Mouse (Mus musculus) megakaryocyte progenitor cell, adult 5-6 weeks (primary cell): ENCODE measurements around the gene Letmd1. TPM values are rescaled to one million over a fixed set of nuclear protein-coding genes. Genes with fewer than 3 reads are reported as not detected.
"Not testable (repeated sequence)": the region's sequence is repeated elsewhere in the genome, so short reads cannot be mapped to it uniquely, and the experiment has no call there.

ENCODE experiments used
- ATAC-seq: replicated peaks from 2 replicates; pipeline ENCODE4 v1.8.0; 2016; ENCODE audit warnings: mild to moderate bottlenecking, moderate TSS enrichment, inconsistent platforms; ENCODE audit not compliant: poor library complexity
- total RNA-seq, 2 experiments: library from RNA; stranded (forward) in 1 of 2; stranded (reverse) in 1 of 2; fragments of 157-497, 149-512 nt in 1 of 2; fragments of 200-1000 nt in 1 of 2; gene quantifications; 2 replicates each; pipeline versions ENCODE4 v1.2.3 to v1.2.4; 2015 to 2017

Letmd1 gene
- total RNA-seq (2015) (35.7 and 37.2 TPM in 2 replicates), total RNA-seq (2017) (22.0 and 22.2 TPM in 2 replicates)

DNA sequence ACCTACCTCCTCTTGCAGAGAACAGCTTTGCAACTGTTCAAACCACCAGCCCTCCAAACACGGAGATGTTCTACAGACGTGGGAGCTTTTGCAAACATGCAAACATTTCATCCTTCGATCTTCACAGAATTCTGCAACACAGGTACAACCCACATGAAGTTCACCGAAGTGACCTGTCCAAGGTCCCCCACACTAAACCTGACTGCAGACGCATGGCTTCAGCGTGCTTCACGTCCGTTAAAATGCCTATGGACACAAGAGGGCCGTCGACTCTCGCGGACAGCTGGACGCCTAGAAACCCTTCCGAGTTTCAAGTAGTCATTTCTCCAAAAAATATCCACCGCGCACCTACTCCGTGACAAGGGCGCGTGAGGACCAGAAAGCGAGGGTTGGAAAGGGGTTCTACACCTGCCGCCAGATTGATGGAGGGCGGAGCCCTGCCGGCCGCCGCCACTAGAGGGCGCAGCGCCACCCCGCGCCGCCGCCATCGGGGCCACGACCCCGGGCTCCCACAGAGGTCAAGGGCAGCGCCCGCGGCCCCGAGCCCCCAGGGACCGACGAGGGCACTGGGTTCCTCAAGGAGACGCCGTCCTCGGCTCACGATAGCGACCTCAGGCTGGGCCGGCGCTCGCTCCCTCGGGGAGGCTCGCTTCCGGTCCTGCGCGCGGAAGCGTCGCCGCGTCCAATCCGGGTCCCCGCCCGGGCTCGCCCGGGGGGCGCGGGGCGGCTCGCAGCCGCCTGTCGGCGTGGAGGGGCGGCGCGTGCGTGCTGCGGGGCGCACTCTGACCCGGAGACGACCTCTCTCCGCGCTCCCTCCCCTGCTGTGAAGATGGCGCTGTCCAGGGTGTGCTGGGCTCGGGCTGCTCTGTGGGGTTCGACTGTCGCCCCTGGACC, at the start of gene Letmd1:
Gene Letmd1, plus strand, starts transcription at position 729 of the 894 bp plus-strand sequence.
- ATAC-seq = peak; percentile 93

DNA sequence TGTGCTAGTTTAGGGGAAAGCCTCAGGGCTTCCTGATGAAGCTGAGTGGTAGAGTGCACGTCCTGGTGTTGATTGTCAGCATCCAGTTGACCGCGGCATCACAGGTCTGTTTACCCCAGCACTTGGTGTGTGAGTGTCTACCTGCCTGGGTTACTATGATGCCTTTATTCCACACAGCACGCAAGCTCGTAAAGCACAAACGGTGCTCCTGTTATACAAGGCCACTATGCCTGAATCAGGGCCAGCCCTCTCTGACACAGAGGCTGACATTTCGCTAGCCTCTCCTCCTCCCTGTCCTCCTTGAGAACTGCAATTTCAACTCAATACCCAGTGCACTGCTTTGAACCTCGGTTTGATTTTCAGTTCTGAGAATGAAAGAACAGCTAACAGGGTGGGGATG, 49.5 kb upstream of the Letmd1 start:
- no peak for ATAC-seq

DNA sequence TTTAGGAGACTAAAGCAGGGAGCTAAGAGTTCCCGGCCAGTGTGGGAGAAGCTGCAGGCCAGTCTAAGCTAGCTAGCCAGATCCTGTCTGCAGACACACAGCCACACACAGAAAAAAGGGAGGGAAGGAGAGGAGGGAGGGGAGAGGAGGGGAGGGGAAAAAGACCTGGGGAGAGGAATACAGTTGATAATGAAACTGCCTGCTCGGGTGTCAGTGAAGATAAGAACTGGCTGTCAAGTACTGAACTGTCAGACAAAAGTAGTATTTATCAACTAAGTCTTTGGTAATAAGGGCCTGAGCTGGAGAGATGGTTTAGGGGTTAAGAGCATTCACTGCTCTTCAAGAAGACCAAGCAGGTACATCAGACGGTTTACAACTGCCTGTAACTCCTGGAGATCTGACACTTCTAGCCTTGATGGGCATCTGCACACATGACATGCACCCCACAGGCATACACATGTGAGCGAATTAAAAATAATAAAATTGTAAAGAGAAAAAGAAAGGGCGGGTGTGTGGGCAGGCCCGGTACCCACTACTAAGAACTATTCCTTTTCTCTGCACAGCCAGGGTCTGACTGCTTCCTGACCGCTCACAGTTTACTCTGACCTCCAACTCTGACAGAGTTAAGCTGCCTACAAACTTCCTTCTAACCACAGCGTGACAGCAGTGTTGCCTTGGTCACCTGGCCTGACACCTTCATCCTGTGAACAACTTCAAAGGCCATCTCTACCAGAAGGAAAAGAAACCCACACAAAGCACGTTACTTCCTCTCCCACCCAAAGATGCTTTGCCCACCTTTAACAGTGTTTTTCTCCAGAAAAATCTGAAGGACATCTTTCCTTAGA, 48.7 kb upstream of the Letmd1 start:
- peak; percentile 55 for ATAC-seq

DNA sequence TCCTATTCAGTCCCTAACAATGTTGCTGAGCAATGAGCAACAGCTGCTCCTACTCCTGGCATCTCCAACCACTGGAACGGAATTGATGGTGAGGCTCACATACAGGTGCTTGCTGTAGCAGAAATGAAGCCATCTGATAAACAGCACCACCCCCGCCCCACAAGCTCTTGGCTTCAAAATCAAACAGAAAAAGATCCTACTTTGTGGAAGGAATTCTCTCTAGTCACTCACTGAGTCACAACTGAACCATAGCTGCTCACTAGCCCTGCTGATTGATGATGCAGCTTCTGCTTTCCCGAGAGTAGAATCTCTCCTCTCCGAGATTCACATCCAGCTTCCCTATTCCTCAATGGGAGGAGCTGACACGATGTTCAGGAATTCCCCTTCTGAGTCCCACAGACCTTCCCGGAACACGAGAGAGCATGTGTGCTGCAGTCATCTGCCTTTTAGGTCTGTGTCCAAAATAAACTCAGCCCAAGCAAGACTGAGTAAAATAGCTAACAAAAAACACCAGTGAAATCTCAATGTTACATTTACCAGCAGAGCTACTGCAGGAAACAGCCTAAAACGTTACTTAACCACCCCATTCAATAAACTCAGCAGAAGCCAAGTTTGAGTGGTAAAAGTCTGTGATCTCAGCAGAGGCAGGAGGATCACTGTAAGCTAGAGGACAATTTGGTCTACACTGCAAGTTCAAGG, 47.6 kb upstream of the Letmd1 start:
- ATAC-seq = no peak

DNA sequence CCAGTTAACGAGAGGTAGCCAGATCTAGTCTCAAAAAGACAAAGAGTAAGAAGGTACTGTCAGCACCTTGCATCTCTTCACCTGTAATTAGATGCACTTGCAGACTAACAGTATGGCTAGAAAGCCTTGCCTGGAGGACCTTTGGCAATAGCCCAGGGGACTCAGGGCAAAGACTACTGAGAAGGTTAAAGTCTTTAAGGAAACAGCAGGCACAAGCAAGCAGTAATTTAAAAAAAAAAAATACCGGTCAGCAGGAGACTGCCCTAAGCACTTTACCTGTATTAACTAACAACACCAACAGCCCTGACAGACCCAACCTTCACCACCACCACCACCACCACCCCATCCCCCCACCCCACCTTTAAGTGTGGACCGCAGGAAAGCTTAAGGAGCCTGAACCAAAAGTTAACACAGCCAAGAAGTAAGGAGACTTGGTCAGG, 47.0 kb upstream of the Letmd1 start, which contains the start of gene Gm5475:
Gene Gm5475, plus strand, starts transcription at position 390 of the 440 bp plus-strand sequence.
- not testable (repeated sequence) for ATAC-seq

DNA sequence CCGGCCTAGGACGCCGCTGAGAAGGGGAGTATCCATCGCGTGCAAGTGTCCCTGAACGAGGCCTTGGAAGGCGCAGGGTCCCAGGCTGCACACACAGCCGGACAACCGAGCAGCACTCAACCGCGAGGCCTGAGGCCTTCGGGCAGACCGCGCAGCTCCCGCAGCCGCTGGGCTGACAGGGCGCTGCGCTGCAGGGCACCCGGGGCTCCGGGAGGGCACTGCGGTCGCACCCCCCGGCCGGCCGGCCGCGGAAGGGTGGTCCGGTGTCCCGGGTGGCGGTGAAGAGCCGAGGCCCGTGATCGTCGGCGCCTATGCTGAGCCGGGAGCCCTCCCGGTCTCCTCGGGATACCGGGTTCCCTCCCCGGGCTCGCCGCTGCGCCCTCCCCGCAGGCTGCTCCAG, 46.3 kb upstream of the Letmd1 start:
- no peak for ATAC-seq

DNA sequence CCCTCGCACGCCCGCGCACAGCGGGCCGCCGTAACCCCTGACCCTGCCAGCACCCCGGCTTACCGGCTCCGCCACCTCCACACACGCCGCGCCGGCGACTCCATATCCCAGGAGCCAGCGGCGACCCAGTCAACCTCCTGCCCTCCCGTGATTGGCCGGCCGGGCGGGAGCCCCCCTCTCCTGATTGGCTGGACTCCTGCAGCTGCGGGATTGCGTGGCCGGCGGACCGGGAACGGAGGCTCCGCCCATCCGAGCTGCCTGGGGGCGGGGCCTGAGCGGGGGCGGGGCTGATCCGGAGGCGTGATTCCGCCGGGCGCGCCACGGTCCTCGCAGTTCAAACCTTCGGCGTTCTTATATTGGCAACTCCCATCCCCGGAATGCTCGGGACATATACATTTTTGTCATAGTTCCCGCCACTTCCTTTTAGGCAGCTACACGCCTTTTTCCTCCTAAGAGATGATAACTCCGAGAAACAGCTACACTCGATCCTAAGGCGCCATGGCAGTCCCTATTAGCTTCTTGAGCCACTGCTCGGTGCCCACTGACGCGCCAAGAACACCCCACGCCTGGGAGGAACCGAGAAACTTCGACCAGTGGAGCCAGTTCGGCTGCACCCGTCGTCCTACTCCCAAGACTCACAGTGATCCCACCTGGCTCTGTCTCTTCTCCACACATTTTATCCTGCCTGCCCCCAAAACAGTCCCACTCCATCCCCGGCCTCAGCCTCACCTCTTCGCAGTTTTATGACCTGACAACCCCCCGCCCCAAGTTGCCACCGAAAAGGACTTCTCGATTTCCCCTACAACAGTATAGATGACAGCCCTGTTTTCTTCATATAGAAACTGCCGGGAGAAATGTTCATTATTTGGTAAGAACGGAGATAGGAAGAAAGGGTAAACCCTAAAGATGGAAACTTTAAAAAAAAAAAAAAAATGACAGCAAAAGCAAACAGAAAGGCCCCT, 45.6 kb upstream of the Letmd1 start:
- ATAC-seq = peak; percentile 85

DNA sequence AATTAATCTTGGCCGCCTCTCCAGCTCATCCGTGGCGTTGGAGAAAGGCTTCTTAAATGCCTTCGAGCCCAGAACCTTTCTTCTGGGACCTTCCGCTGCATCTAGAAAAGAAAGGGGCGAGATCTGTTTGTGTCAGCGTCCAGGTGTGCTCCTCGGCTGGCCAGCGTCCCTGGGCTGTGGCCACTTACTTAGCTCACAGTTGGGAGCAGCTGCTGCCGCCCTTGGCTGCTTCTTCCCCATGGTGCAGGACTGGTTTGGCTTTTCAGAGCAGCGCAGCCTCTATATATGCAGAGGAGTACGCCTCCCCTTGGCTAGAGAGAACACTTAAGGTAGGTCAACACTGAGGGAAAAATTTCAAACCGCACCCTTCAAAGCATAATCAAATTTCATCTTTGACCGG, 44.9 kb upstream of the Letmd1 start:
- 0 out of 2 replicates have a peak, but pooled peaks have one; percentile 22 for ATAC-seq

DNA sequence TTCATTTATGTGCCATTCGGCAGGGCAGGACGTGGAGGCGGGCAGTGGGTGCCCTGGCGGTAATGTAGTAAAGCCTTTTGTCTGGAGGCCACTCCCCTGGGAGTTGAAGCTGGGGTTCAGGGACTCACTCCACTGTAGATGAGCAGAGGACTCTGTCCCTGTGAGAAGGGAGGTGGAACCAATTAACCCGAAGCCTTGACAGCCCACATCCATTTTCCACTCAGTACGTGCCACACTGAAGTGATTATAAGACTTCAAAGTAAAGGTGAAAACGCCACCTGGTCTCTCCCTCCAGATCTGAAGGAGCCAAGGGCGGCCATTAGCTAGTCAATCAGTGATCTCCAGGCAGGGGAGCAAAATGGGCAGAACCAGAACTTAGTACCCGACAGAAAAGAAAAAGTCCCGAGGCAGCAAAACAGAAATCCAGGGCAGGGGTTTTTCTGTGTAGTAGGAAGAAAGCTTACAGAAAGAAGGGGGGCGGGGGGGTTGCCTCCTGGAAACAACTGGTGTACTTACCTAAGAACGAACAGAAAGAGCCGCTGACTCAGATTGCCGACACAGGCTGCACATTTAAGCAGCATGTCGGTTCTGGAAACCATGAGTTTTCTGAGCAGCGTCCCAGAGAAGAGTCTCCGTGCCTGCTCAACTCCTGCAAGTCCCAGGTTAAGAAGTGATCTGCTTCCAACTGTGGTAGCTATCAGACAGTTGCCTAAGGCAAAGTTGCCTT, 44.3 kb upstream of the Letmd1 start, which contains the start of gene Slc11a2:
Gene Slc11a2, minus strand, starts transcription at position 677 of the 727 bp plus-strand sequence.
- ATAC-seq = no peak

DNA sequence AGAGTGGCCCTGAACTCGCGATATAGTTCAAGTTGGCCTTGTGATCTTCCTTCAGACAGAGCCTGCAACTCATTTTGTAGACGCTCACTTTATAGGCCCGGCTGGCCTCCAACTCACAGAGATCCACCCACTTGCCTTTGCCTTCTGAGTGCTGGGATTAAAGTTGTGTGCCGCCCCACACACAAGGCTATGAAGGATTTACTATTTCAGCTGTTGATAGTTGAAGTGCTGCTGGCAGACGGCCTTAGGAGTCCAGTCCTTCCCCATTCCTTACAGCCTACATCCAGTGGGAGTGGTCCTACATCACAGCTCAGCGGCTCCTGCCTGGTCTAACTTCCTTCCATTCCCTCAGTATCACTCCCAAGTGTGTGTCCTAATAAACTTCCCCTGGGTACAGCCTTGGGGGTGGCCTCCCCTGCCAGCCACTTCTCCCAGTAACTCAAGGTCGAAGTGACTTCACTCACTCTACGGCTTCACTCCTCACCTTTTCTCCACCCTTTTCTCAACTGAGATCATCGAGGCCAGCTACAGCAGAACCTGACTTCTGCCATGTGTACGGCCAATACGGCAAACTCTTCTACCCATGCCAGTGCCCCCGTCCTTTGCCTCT, 40.4 kb upstream of the Letmd1 start:
- ATAC-seq = no peak

DNA sequence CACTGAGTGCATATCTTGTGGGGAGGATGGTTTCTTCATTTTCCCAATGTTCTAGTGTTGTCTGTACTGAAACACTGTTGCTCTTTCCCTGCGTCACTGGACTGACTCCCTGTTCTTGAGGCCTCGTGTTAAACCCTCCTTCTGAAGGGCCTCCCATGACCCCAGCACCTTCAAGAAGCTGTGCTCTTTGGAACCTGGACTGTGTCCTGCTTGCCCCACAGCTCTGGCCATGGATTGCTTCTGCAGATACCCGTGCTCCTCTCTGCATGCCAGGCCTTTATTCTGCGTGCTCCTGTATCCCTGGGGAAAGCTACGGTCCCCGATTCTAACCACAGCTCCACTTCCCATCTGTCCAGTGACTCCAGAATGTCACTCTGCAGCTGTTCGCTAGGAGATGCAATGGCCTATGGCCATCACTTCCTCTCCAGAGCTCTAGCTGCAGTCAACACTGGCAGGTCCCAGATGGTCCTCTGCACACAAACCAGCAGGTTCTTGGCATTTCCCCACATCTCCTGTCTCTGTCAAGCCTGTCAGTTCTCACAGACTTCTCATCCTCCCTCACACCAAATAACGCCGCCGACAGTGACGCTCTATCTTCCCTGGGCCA, 38.8 kb upstream of the Letmd1 start:
- no peak for ATAC-seq

DNA sequence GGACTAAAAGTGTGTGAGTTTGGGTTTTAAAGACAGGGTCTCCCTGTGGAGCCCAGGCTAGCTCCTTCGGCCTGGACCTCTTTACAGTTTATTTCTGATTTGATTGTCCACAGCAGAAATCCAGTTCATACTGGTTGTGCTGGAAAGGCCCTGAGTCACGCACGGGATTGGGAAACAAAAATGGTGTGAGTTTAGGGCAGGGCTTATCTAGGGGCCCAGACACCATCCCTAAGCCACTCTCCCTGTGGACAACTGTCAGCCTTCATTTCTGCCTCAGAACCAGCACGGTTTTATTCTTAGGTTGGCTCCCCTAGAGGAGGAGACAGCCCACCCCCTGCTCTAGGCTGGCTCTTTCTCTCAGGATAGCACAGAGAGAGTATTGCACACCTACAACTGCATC, 35.6 kb upstream of the Letmd1 start:
- ATAC-seq = peak; percentile 52

DNA sequence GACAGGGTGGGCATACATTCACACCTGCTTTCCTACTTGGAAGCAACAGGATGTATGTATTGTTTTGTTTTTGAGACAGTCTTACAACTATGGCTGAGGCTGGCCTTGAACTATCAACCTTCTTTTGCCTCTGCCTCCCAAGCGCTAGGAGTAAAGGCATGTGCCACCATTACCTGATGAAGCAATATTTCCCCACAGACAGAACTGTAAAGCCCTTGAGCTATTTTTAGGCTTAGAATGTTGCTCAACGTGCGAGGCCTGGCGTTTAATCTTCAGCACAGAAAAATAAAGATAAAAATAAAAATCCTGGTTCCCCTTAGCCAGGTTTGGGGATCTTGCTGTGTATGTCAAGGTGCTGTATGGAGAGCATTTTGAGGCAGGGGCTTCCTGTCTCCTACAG, 32.7 kb upstream of the Letmd1 start:
- ATAC-seq = no peak; the same call in 1 of the 2 replicates

DNA sequence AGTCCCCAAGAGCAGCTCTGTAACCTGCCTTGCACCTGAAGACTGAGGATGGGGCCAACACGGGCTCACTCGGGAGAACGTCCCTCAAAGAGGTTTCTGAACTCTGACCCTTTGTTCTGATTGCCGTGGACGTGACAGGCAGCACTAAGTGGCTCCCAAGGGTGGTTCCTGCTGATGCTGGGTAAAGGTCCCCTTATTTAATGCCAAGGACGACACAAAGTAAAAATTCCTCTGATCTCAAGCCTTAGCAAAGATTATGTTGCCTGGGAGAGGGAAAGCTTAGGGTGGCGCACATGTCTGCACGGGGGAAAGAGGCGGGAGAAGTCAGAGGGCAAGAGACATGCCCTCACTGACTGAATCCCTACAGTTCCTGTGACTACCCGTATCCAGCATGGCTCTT, 32.3 kb upstream of the Letmd1 start:
- no peak for ATAC-seq

DNA sequence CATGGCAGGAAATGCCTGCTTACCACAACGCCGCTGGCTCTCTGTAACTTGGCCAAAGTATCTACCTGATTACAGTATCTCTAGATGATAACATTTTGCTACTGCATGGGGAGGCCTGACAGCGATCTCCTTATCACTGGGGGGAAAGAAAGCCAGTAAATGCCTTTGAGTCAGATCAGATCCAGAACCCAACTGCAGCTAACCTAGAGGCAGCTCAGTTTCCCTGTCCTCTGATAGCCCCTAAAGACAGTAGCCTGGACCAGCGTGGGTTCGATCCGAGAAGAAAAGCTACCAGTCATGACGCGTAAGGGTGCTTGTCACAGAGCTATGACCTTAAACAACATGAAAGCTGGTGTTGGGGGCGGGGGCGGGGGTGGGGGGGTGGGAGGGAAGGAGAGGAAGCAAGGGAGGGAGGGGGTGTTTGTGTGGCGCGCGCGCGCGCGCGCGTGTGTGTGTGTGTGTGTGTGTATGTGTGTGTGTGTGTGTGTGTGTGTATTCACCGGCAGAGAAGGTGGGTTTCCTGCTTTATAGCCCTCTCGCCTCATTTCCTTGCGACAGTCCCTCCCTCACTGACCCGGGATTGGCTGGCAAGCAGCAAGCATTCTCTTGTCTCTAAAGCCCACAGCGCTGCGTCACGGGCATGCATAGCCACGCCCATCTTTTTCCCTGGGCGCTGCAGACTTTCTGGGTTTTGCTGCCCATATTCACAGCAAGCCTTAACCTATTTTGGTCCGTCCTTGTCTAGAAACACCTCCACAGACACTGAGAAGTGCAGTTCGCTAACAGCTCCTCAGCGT, 25.5 kb upstream of the Letmd1 start:
- ATAC-seq = peak; percentile 99

DNA sequence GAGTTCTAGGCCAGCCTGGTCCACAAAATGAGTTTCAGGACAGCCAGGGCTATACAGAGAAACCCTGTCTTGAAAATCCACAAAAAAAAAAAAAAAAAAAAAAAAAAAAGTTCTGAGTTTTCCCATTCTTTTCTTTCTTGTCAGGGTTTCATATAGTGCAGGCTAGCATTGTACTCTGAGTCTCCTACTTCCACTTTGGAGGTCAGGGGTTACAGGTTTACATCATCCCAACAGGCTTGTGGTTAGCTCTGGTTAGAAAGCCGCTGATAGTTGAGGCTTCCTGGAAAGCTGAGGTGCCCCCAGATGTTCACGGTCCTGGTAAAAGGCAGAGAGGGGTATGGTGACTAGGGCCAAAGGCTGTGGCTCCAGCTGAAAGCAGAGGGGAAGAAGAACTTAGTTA, 21.9 kb upstream of the Letmd1 start:
- peak; percentile 60 for ATAC-seq

DNA sequence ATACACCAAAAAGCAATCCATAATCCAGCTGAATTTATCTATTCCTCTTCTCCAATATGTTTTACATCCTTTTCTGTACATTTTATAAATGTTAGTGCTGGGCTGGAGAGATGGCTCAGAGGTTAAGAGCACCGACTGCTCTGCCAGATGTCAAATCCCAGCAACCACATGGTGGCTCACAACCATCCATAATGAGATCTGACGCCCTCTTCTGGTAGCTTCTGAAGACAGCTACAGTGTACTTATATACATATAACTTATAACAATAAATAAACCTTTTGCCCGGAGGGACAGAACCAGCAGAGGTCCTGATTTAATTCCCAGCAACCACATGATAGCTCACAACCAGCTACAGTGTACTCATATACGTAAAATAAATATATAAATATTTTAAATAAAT, 20.3 kb upstream of the Letmd1 start:
- ATAC-seq = no peak
